Mouse (Mus musculus) megakaryocyte, embryonic 14.5 days (primary cell): ENCODE data around the gene Samhd1.

ENCODE experiments used
- FLI1 ChIP-seq: IDR thresholded peaks from 2 replicates; pipeline ENCODE4 v1.6.1; 2012; ENCODE audit warnings: low read length, inconsistent platforms, mixed read lengths
- GATA1 ChIP-seq: IDR thresholded peaks from 3 replicates; pipeline ENCODE4 v1.6.1; 2012; ENCODE audit warnings: mixed read lengths, low read length, inconsistent platforms, borderline replicate concordance

GRCm38 (mm10) chr2:157153235-157153634 lies 18.2 kb upstream of the Samhd1 start:
- TF ChIP-seq GATA1 (no peak), FLI1 (no peak)
